Mouse (Mus musculus) forebrain, embryonic 12.5 days (tissue): ENCODE results near the gene Arl1. TPM values are rescaled to one million over a fixed set of nuclear protein-coding genes. Genes with fewer than 3 reads are reported as not detected.

ENCODE experiments used
- ATAC-seq: fragments of 200-750 bp; cut with Nextera tagmentation; 2 replicates; pipeline ENCODE4 v1.8.0; 2017; ENCODE audit warnings: moderate TSS enrichment; ENCODE audit not compliant: low FRiP score
- H3K27ac ChIP-seq: fragments of 300-500 bp; sonication (generic); 2 replicates; pipeline ENCODE4 v1.5.1; 2016; ENCODE audit warnings: mild to moderate bottlenecking
- H3K27me3 ChIP-seq: fragments of 300-500 bp; sonication (generic); 2 replicates; pipeline ENCODE4 v1.6.1; 2016; ENCODE audit warnings: mild to moderate bottlenecking
- H3K36me3 ChIP-seq: fragments of 300-500 bp; sonication (generic); replicated peaks from 2 replicates; pipeline ENCODE4 v1.6.1; 2016; ENCODE audit warnings: mild to moderate bottlenecking
- H3K4me1 ChIP-seq: fragments of 300-500 bp; sonication (generic); 2 replicates; pipeline ENCODE4 v1.6.1; 2016
- H3K4me2 ChIP-seq: fragments of 300-500 bp; sonication (generic); 2 replicates; pipeline ENCODE4 v1.6.1; 2016; ENCODE audit warnings: mild to moderate bottlenecking, moderate library complexity
- H3K4me3 ChIP-seq: fragments of 300-500 bp; sonication (generic); replicated peaks from 2 replicates; pipeline ENCODE4 v1.5.1; 2016; ENCODE audit warnings: mild to moderate bottlenecking
- H3K9ac ChIP-seq: fragments of 300-500 bp; sonication (generic); 2 replicates; pipeline ENCODE4 v1.6.1; 2016; ENCODE audit warnings: mild to moderate bottlenecking
- H3K9me3 ChIP-seq: fragments of 300-500 bp; sonication (generic); 2 replicates; pipeline ENCODE4 v1.6.1; 2016
- WGBS: fragments of 180-500 bp; shearing (Covaris S2); methylation state at CpG from one replicate; pipeline ENCODE4 v1.1.7; 2016; 5-methylcytosine and 5-hydroxymethylcytosine counted together
- polyA plus RNA-seq: library from polyadenylated mRNA; unstranded; fragments of >200 nt; fragmentation: Nextera tagmentation; extraction: Ambion mirVana; gene quantifications from 2 replicates; pipeline ENCODE4 v1.2.1, GENCODE M21; 2016

Gene Arl1
- polyA plus RNA-seq = 125 and 133 TPM in 2 replicates

DNA sequence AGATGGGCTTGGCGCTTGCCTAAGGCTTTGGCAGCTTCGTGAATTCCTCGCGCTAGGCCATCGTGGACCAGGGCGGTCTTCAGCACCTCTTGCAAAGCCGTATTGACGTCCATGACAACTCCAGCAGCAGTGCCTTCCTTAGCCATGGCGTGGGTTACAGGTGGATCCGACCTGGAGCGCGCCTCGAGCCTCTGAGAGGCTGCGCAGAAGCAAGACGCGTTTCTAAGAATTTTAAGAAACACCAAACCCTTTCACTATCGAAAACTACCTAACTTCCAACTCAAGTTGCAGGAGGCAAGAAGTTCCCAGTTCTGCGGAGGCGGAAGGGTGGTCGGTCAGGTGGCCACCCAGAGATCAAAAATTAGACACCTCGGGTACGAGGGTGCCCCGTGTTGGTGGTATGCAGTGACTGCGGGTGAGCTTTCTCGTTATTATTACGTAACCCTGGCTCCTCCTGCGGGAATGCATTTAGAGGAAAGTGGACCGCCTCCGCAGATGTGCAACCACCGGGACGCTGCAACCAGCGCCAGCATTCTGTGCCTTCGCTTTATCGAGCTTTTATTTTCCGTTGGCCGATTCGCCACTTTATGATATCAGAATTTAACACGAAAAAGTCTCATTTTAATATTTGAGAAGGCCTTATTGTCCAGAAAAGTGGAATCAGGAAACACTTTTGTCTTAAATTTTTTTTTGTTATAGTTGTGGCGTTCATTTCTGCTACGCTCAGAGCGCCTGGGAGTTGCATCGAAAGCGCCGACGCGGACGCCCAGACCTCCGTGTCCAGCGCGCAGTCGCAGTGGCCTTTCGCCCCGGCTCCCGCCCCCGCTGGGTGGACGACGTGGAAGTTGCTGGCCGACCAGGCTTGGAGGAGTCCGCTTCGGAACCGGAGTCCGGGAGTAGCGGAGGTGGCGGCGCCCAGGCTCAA, at the start of gene Arl1:
Gene Arl1 (plus strand): TSS at position 288 of the 925 bp plus-strand sequence.
- Histone ChIP-seq H3K4me2 (peak within 1 kb of the TSS; percentile 95), H3K4me1 (peaks cover 11% of the 10 kb centered on the region), H3K4me3 (peak within 1 kb of the TSS; percentile 91), H3K36me3 (no peaks in the 10 kb centered on the region; the same call in 1 of the 2 replicates), H3K27me3 (peaks cover 10% of the 10 kb centered on the region; the same call in 1 of the 2 replicates), H3K27ac (peak within 1 kb of the TSS; percentile 71), H3K9ac (peak within 1 kb of the TSS; percentile 93), H3K9me3 (no peaks in the 10 kb centered on the region)
- under 1% methylated on average over 65 of the region's 65 CpGs for WGBS
- peak; percentile 96 for ATAC-seq

DNA sequence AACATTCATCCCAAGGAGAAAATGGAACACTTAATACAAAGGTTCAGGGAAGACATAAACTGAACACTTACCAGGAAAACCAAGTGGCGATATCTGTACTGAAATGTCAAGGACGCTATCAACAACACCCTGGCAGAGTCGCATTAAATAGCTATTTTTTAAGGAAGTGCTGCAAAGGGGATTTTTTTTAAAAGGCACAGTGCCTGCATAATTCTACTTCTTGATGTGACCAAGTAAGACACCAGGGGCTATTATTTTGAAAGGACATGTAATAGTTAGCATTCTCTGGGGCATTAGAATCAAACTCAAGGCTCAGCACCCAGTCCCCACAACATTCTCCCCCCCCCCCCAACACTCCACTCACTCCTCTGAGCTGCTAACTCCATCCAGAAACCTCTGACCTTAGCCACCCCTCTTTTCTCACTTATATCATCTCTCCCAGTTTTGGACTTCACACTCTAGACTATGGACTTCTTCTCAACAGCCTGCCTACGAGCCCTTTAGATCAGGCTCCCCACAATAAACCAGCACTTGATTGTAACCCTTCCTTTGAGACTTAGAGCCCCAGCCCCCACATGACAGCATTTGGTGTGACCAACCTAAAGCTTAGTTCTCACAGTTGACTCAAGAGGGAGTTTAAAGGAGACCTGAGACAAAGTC, 47.6 kb upstream of the Arl1 start:
- Histone ChIP-seq H3K27me3 (no peaks in the 10 kb centered on the region), H3K9me3 (no peaks in the 10 kb centered on the region), H3K4me1 (no peaks in the 10 kb centered on the region), H3K9ac (no peak overlapping the region), H3K36me3 (no peaks in the 10 kb centered on the region), H3K27ac (no peak overlapping the region), H3K4me2 (no peak overlapping the region), H3K4me3 (no peak overlapping the region)
- WGBS = 82% methylated on average over 4 of the region's 4 CpGs
- no peak for ATAC-seq

GRCm38 (mm10) chr10:88684925-88685324, 45.7 kb upstream of the Arl1 start, which contains the start of gene Spic:
Spic (minus strand) TSS chr10:88685015.
- WGBS = 79% methylated on average over 5 of the region's 5 CpGs
- H3K27me3 ChIP-seq = no peaks in the 10 kb centered on the region

GRCm38 (mm10) chr10:88700938-88701337, 29.7 kb upstream of the Arl1 start:
- WGBS = 71% methylated on average over 6 of the region's 6 CpGs
- no peaks in the 10 kb centered on the region for H3K4me1 ChIP-seq
- H3K4me2 ChIP-seq = no peak overlapping the region
- H3K36me3 ChIP-seq = no peaks in the 10 kb centered on the region
- no peaks in the 10 kb centered on the region for H3K27me3 ChIP-seq
- no peak for ATAC-seq
- no peak overlapping the region for H3K9ac ChIP-seq
- H3K9me3 ChIP-seq = no peaks in the 10 kb centered on the region
- no peak overlapping the region for H3K4me3 ChIP-seq
- no peak overlapping the region for H3K27ac ChIP-seq

More at GRCm38 (mm10) chr10:88684925-88685324, 45.7 kb upstream of the Arl1 start, which contains the start of gene Spic:
- H3K9ac ChIP-seq = no peak within 1 kb of the TSS
- H3K4me2 ChIP-seq = no peak within 1 kb of the TSS
- no peaks in the 10 kb centered on the region for H3K9me3 ChIP-seq
- H3K4me1 ChIP-seq = no peaks in the 10 kb centered on the region
- no peaks in the 10 kb centered on the region for H3K36me3 ChIP-seq
- no peak within 1 kb of the TSS for H3K27ac ChIP-seq
- no peak for ATAC-seq
- no peak within 1 kb of the TSS for H3K4me3 ChIP-seq

- Histone ChIP-seq H3K4me1 (no peaks in the 10 kb centered on the region), H3K27ac (no peak overlapping the region), H3K9ac (no peak overlapping the region), H3K27me3 (no peaks in the 10 kb centered on the region), H3K9me3 (no peaks in the 10 kb centered on the region), H3K36me3 (no peaks in the 10 kb centered on the region), H3K4me2 (no peak overlapping the region), H3K4me3 (no peak overlapping the region)
- no peak for ATAC-seq
- 61% methylated on average over 10 of the region's 10 CpGs for WGBS
Measured at GRCm38 (mm10) chr10:88708671-88709523, 21.8 kb upstream of the Arl1 start.

- no peaks in the 10 kb centered on the region for H3K9me3 ChIP-seq
- no peak for ATAC-seq
- H3K4me2 ChIP-seq = no peak overlapping the region
- H3K9ac ChIP-seq = no peak overlapping the region
- no peaks in the 10 kb centered on the region for H3K36me3 ChIP-seq
- no peak overlapping the region for H3K4me3 ChIP-seq
- H3K27ac ChIP-seq = no peak overlapping the region
- H3K4me1 ChIP-seq = no peaks in the 10 kb centered on the region
- H3K27me3 ChIP-seq = no peaks in the 10 kb centered on the region
- WGBS = 85% methylated on average over 6 of the region's 6 CpGs
Measured at GRCm38 (mm10) chr10:88712359-88712758, 18.3 kb upstream of the Arl1 start.

DNA sequence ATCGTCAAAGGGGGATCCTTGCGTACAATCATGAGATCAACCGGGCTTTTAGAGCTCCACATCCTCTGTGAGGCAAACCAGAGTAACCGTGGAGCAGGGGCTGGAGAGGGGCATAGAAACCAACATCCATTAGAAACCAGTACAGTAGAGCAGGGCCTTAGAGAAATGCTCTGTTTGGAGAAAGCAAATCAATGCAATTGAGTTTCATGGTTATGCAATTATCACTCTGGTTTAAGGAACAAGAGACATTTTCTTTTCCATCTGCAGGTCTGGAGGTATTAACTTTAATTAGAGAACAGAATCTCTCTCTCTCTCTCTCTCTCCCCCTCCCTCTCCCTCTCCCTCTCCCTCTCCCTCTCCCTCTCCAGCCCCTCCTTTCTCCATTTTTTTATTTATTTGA, 15.9 kb upstream of the Arl1 start:
- no peak overlapping the region for H3K4me3 ChIP-seq
- H3K4me1 ChIP-seq = no peaks in the 10 kb centered on the region
- no peak overlapping the region for H3K9ac ChIP-seq
- WGBS = 87% methylated on average over 4 of the region's 4 CpGs
- H3K9me3 ChIP-seq = no peaks in the 10 kb centered on the region
- H3K4me2 ChIP-seq = no peak overlapping the region
- H3K36me3 ChIP-seq = no peaks in the 10 kb centered on the region
- no peaks in the 10 kb centered on the region for H3K27me3 ChIP-seq
- H3K27ac ChIP-seq = no peak overlapping the region
- no peak for ATAC-seq

GRCm38 (mm10) chr10:88715621-88716020, 15.0 kb upstream of the Arl1 start:
- no peaks in the 10 kb centered on the region for H3K4me1 ChIP-seq

DNA sequence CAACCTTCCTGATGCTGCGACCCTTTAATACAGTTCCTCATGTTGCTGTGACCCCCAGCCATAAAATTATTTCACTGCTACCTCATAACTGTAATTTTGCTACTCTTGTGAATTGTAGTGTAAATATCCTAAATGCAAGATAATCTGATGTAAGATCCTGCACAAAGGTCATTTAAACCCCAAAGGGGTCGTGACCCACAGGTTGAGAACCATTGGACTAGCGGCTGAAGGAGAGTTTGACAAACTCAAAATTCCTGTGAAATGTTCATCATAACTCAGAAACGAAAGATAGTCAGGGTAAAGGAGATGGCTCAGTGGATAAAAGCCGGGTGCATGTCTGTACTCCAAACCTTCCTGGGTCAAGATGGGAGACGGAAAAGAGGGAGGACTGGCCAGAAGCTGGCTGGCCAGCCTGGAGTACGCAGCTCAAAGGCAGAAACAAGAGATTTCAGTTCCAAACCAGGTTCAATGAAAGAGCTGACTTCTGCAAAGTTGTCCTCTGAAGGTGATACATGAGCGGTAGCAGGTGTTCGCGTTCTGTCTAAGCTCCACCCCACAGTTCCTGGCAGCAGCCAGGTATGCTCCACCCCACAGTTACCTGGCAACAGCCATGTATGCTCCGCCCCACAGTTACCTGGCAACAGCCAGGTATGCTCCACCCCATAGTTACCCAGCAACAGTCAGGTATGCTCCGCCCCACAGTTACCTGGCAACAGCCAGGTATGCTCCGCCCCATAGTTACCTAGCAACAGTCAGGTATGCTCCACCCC, 13.5 kb upstream of the Arl1 start:
- no peaks in the 10 kb centered on the region for H3K4me1 ChIP-seq
- H3K27ac ChIP-seq = no peak overlapping the region
- 55% methylated on average over 13 of the region's 13 CpGs for WGBS
- no peak for ATAC-seq
- H3K27me3 ChIP-seq = no peaks in the 10 kb centered on the region
- no peaks in the 10 kb centered on the region for H3K36me3 ChIP-seq
- H3K4me3 ChIP-seq = no peak overlapping the region
- H3K4me2 ChIP-seq = no peak overlapping the region
- H3K9ac ChIP-seq = no peak overlapping the region
- H3K9me3 ChIP-seq = no peaks in the 10 kb centered on the region

More at GRCm38 (mm10) chr10:88715621-88716020, 15.0 kb upstream of the Arl1 start:
- ATAC-seq = no peak
- Histone ChIP-seq H3K4me2 (no peak overlapping the region), H3K4me3 (no peak overlapping the region), H3K27ac (no peak overlapping the region), H3K9ac (no peak overlapping the region), H3K9me3 (no peaks in the 10 kb centered on the region), H3K27me3 (no peaks in the 10 kb centered on the region), H3K36me3 (no peaks in the 10 kb centered on the region)
- 81% methylated on average over 6 of the region's 6 CpGs for WGBS

DNA sequence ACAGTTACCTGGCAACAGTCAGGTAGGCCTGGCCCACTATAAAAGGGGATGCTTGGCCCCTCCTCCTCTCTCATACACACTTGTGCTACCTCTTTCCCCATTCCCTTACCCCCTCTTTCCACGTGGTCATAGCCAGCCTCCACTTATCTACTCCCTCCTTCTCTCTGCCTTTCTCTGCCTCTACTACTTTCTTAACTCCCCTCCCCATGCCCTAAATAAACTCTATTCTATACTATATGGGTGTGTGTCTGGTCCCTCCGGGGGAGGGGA, 13.0 kb upstream of the Arl1 start:
- Histone ChIP-seq H3K27me3 (no peaks in the 10 kb centered on the region), H3K9me3 (no peaks in the 10 kb centered on the region), H3K4me1 (no peaks in the 10 kb centered on the region), H3K27ac (no peak overlapping the region), H3K9ac (no peak overlapping the region), H3K4me3 (no peak overlapping the region), H3K4me2 (no peak overlapping the region), H3K36me3 (no peaks in the 10 kb centered on the region)
- WGBS = 48% methylated on average over 2 of the region's 2 CpGs
- ATAC-seq = no peak

DNA sequence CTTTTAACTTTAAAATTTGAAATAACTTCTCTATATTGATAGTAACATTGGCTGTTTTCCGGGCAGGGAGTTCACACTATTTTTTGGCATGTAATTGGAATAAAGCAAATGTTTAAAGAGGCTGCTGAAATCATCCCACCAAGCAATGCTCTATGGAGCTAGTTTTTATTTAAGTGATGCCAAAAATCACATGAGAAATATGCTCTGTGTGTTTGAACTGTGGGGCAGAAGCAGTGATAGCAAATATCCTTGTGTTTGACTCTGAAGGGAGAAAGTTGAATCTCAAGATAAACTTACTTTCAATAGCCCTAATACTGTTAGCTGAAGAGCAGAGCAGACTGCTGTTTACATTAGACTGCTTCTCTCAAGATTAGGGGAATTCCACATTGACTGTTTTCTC, 11.0 kb upstream of the Arl1 start:
- WGBS = 93% methylated on average over 1 of the region's 1 CpGs
- Histone ChIP-seq H3K9ac (no peak overlapping the region), H3K4me2 (no peak overlapping the region), H3K36me3 (no peaks in the 10 kb centered on the region), H3K27ac (no peak overlapping the region), H3K27me3 (no peaks in the 10 kb centered on the region), H3K4me3 (no peak overlapping the region), H3K4me1 (no peaks in the 10 kb centered on the region), H3K9me3 (no peaks in the 10 kb centered on the region)
- no peak for ATAC-seq
